Mouse (Mus musculus): Measurements from ENCODE around the gene Setd4. TPM values are rescaled to one million over a fixed set of nuclear protein-coding genes. Genes with fewer than 3 reads are reported as not detected.

Gene Setd4
- total RNA-seq (2014; rRNA removed; ENCODE audit: low replicate concordance) (3.2 and 5.3 TPM in 2 replicates), polyA plus RNA-seq (2015; fragmentation: Nextera tagmentation; extraction: Ambion mirVana) (3.7 TPM in 2 replicates)

DNA sequence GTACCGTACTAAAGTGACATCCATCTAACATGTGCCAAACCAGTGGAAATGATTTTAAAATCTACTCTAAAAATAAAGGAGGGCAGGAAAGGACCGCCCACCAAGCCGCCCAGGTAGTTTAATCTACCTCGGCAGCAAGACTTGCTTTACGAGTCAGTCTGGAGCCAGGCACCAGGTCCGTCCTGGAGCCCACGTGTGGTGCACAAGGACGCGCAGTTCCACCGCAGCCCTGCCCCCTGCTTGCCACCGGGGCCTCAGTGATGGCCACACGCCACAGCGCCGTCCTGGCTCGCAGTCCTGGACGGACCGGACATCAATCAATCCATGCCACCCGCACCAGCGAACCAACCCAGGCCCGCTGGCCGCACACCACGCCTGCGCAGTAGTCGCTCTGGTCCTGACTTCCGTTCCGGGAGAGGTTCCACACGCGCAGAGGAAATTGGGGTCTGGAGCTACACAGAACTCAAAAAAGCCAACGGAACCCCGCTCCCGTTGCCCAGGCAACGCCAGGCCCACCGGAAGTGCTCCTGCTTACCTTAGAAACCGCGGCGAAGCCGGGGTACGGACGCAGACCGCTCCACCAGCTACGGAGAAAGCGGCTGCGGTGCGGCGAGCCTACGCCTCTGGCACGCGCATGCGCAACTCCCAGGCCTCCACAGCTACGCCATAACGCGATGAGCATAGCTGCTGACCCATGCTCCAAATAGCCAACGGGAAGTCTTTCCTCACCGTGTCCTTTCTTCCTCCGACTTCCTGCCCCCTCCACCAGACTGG, at the start of gene Setd4:
Gene Setd4, minus strand, starts transcription at position 625 of the 774 bp plus-strand sequence.
- 1% methylated on average over 55 of the region's 55 CpGs for WGBS
- H3K27ac ChIP-seq (ENCODE audit: low read depth), result peak within 1 kb of the TSS; percentile 95
- peaks cover 14% of the 10 kb centered on the region for H3K4me1 ChIP-seq (ENCODE audit: control insufficient read depth, insufficient read depth)
- no peaks in the 10 kb centered on the region for H3K27me3 ChIP-seq (ENCODE audit: control insufficient read depth, insufficient read depth, low read length)
- H3K9ac ChIP-seq (replicated peaks; ENCODE audit: low read depth, low read length), result peak within 1 kb of the TSS; percentile 78
- peaks cover 4% of the 10 kb centered on the region; the same call in 1 of the 2 replicates for H3K36me3 ChIP-seq (replicated peaks; ENCODE audit: control insufficient read depth, insufficient read depth, low read length)
- peak within 1 kb of the TSS; percentile 81 for H3K4me3 ChIP-seq (ENCODE audit: low read depth, low read length)
- TF ChIP-seq CTCF (IDR thresholded peaks at IDR 0.05; ENCODE audit: low read depth) (0 out of 2 replicates have a peak, but pooled peaks have one; percentile 11), EP300 (IDR thresholded peaks at IDR 0.05; ENCODE audit: low read depth) (0 out of 2 replicates have a peak, but pooled peaks have one; percentile 71)
- DNase-seq (ENCODE audit: low spot score) (peak; percentile 89), ATAC-seq (ENCODE audit: insufficient read depth, low read depth) (peak; percentile 88)
- H3K9me3 ChIP-seq (replicated peaks; ENCODE audit: control insufficient read depth, low read length), result no peaks in the 10 kb centered on the region
- peak within 1 kb of the TSS; percentile 96 for H3K4me2 ChIP-seq (ENCODE audit: low read depth, low read length)

DNA sequence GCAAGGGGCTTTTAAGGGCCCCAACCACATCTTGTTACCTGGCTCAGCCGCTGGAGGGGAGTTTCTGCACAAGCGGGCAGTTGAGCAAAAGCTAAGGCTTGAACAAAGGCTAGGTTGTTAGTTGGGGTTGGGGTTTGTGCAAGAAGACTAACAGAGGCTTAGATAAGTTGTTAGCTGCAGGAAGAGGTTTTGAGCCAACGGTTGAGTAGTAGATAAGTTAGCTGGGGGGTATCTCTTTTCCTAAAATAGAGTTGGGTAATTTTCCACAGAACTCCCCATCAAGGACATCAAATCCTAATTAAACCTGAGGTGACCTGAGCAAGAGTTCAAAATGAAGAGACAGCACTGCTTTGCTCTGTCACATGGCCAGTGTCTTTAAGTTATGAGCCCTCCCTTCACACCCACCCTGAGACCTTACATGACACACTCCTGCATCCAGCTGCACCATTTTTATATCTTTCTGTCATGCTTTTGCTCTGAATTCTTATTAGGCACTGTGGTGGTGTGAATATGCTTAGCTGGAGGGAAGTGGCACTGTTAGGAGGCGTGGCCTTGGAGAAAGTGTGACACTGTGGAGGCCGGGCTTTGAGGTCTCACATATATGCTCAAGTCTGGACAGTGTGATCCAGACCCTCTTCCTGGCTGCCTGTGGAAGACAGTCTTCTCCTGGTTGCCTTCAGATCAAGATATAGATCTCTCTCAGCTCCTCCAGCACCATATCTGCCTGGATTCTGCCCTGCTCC, 44.7 kb upstream of the Setd4 start:
- no peaks in the 10 kb centered on the region for H3K27me3 ChIP-seq (ENCODE audit: control insufficient read depth, insufficient read depth, low read length)
- DNase-seq (ENCODE audit: low spot score) (no peak), ATAC-seq (ENCODE audit: insufficient read depth, low read depth) (no peak)
- H3K9ac ChIP-seq (replicated peaks; ENCODE audit: low read depth, low read length), result no peak overlapping the region
- no peak overlapping the region for H3K4me2 ChIP-seq (ENCODE audit: low read depth, low read length)
- H3K27ac ChIP-seq (ENCODE audit: low read depth), result no peak overlapping the region
- H3K36me3 ChIP-seq (replicated peaks; ENCODE audit: control insufficient read depth, insufficient read depth, low read length), result no peaks in the 10 kb centered on the region
- TF ChIP-seq EP300 (IDR thresholded peaks at IDR 0.05; ENCODE audit: low read depth), result no peak
- no peaks in the 10 kb centered on the region for H3K4me1 ChIP-seq (ENCODE audit: control insufficient read depth, insufficient read depth)
- H3K4me3 ChIP-seq (ENCODE audit: low read depth, low read length), result no peak overlapping the region
- no peaks in the 10 kb centered on the region for H3K9me3 ChIP-seq (replicated peaks; ENCODE audit: control insufficient read depth, low read length)
- WGBS, result 63% methylated on average over 5 of the region's 5 CpGs

DNA sequence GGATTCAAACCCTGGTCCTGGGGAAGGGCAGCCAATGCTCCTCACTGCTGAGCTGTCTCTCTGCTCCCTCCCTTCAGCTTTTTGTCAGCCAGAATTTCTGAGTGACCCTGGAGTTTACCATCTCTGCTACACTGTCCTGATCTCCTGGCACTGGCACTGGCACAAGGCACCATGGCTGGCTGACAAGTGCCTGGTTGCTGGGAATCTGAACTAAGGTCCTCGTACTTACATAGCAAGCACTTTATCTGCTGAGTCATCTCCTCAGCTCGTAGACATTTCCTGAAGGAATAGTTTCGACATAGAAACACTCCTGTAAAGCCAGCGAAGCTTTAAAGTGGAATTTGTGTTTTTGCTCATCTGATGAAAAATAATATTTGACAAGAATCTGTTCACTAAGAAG, 40.1 kb upstream of the Setd4 start:
- WGBS, result 29% methylated on average over 4 of the region's 4 CpGs
- DNase-seq (ENCODE audit: low spot score) (no peak), ATAC-seq (ENCODE audit: insufficient read depth, low read depth) (no peak)
- H3K4me3 ChIP-seq (ENCODE audit: low read depth, low read length), result no peak overlapping the region
- H3K9ac ChIP-seq (replicated peaks; ENCODE audit: low read depth, low read length), result no peak overlapping the region
- TF ChIP-seq CTCF (IDR thresholded peaks at IDR 0.05; ENCODE audit: low read depth) (no peak), EP300 (IDR thresholded peaks at IDR 0.05; ENCODE audit: low read depth) (no peak)
- no peaks in the 10 kb centered on the region for H3K36me3 ChIP-seq (replicated peaks; ENCODE audit: control insufficient read depth, insufficient read depth, low read length)
- H3K4me1 ChIP-seq (ENCODE audit: control insufficient read depth, insufficient read depth), result no peaks in the 10 kb centered on the region
- no peaks in the 10 kb centered on the region for H3K9me3 ChIP-seq (replicated peaks; ENCODE audit: control insufficient read depth, low read length)
- H3K4me2 ChIP-seq (ENCODE audit: low read depth, low read length), result no peak overlapping the region
- no peaks in the 10 kb centered on the region for H3K27me3 ChIP-seq (ENCODE audit: control insufficient read depth, insufficient read depth, low read length)
- H3K27ac ChIP-seq (ENCODE audit: low read depth), result no peak overlapping the region

DNA sequence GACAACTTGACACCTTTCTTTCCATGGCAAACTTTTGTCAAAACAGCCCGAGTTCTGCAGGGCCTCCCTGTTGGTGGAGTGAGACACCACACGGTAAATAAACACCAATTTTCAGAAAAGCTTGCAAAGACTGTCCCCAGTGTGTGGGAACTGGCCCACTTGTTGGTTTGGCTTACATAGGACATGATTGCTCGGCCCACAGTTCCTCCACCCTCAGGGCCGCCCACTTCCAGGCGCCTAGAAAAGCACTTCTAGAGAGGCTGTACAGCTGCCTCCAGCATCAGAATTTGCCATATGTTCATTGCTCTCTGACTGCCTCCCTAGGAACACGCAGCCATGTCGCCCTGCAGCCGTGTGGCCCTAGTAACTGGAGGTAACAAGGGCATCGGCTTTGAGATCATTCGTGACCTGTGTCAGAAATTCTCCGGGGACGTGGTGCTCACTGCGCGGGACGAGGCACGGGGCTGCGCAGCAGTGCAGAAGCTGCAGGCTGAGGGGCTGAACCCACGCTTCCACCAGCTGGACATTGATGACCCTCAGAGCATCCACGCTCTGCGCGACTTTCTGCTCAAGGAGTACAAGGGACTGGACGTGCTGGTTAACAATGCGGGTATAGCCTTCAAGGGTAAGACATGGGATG, 24.0 kb upstream of the Setd4 start, which contains the start of gene Gm5678:
Gene Gm5678, plus strand, starts transcription at position 337 of the 640 bp plus-strand sequence.
- no peak for DNase-seq (ENCODE audit: low spot score)
- Histone ChIP-seq H3K9ac (replicated peaks; ENCODE audit: low read depth, low read length) (no peak within 1 kb of the TSS), H3K4me2 (ENCODE audit: low read depth, low read length) (no peak within 1 kb of the TSS), H3K36me3 (replicated peaks; ENCODE audit: control insufficient read depth, insufficient read depth, low read length) (no peaks in the 10 kb centered on the region), H3K4me1 (ENCODE audit: control insufficient read depth, insufficient read depth) (no peaks in the 10 kb centered on the region), H3K4me3 (ENCODE audit: low read depth, low read length) (no peak within 1 kb of the TSS), H3K27ac (ENCODE audit: low read depth) (no peak within 1 kb of the TSS), H3K27me3 (ENCODE audit: control insufficient read depth, insufficient read depth, low read length) (0 out of 2 replicates have a peak, but pooled peaks cover 3% of the 10 kb centered on the region), H3K9me3 (replicated peaks; ENCODE audit: control insufficient read depth, low read length) (no peaks in the 10 kb centered on the region)
- no peak for ATAC-seq (ENCODE audit: insufficient read depth, low read depth)
- WGBS, result 77% methylated on average over 23 of the region's 23 CpGs
- TF ChIP-seq CTCF (IDR thresholded peaks at IDR 0.05; ENCODE audit: low read depth), result no peak
- no peak for TF ChIP-seq EP300 (IDR thresholded peaks at IDR 0.05; ENCODE audit: low read depth)

DNA sequence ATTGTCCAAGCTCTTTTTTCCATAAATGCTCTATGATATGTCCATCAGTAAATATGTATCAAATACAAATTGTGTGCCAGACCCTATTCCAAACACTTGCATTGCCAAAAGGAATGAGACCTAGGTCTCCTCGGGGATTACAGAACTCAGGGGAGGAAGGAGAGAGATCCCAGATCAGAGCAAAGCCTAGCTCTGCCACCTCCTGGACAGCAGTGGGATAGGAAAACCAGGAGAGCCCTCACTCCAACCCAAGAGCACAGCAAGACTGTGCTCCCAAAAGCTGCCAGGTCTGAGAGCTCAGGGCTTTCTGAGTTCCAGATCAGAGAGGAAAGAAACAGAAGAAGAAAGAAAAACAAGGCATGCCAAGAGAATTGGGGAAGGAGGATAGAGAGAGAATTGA, 22.9 kb upstream of the Setd4 start:
- peak; percentile 45 for TF ChIP-seq CTCF (IDR thresholded peaks at IDR 0.05; ENCODE audit: low read depth)
- TF ChIP-seq EP300 (IDR thresholded peaks at IDR 0.05; ENCODE audit: low read depth), result no peak
- no peak overlapping the region for H3K27ac ChIP-seq (ENCODE audit: low read depth)
- WGBS, result 11% methylated on average over 1 of the region's 1 CpGs
- DNase-seq (ENCODE audit: low spot score) (no peak), ATAC-seq (ENCODE audit: insufficient read depth, low read depth) (no peak)
- no peak overlapping the region for H3K4me3 ChIP-seq (ENCODE audit: low read depth, low read length)
- no peaks in the 10 kb centered on the region for H3K9me3 ChIP-seq (replicated peaks; ENCODE audit: control insufficient read depth, low read length)
- no peaks in the 10 kb centered on the region for H3K36me3 ChIP-seq (replicated peaks; ENCODE audit: control insufficient read depth, insufficient read depth, low read length)
- H3K27me3 ChIP-seq (ENCODE audit: control insufficient read depth, insufficient read depth, low read length), result 0 out of 2 replicates have a peak, but pooled peaks cover 3% of the 10 kb centered on the region
- no peak overlapping the region for H3K4me2 ChIP-seq (ENCODE audit: low read depth, low read length)
- H3K4me1 ChIP-seq (ENCODE audit: control insufficient read depth, insufficient read depth), result no peaks in the 10 kb centered on the region
- H3K9ac ChIP-seq (replicated peaks; ENCODE audit: low read depth, low read length), result no peak overlapping the region
